Mouse (Mus musculus) adrenal gland, postnatal 25 days (tissue): Measurements from ENCODE around the gene Pde3a. TPM values are rescaled to one million over a fixed set of nuclear protein-coding genes. Genes with fewer than 3 reads are reported as not detected.

Experiments
- DNase-seq: peaks from one replicate; pipeline ENCODE4 v3.0.0; 2021; ENCODE audit warnings: mixed read lengths
- long read RNA-seq: library from polyadenylated mRNA; stranded (forward); transcript quantifications from one replicate; pipeline ENCODE4 v2.0.0, GENCODE M21; 2021
- total RNA-seq: library from RNA; stranded (reverse); gene quantifications from 2 replicates; pipeline ENCODE4 v1.2.3, GENCODE M21; 2021

The Pde3a gene
- 10.0 and 11.0 TPM in 2 replicates for total RNA-seq
- long read RNA-seq, full-length matches to known transcripts = 1 of 3 reads
- long read RNA-seq, partial matches to known transcripts = 0 of 3 reads
- long read RNA-seq, other reads (novel, unspliced or antisense) = 2 of 3 reads

DNA sequence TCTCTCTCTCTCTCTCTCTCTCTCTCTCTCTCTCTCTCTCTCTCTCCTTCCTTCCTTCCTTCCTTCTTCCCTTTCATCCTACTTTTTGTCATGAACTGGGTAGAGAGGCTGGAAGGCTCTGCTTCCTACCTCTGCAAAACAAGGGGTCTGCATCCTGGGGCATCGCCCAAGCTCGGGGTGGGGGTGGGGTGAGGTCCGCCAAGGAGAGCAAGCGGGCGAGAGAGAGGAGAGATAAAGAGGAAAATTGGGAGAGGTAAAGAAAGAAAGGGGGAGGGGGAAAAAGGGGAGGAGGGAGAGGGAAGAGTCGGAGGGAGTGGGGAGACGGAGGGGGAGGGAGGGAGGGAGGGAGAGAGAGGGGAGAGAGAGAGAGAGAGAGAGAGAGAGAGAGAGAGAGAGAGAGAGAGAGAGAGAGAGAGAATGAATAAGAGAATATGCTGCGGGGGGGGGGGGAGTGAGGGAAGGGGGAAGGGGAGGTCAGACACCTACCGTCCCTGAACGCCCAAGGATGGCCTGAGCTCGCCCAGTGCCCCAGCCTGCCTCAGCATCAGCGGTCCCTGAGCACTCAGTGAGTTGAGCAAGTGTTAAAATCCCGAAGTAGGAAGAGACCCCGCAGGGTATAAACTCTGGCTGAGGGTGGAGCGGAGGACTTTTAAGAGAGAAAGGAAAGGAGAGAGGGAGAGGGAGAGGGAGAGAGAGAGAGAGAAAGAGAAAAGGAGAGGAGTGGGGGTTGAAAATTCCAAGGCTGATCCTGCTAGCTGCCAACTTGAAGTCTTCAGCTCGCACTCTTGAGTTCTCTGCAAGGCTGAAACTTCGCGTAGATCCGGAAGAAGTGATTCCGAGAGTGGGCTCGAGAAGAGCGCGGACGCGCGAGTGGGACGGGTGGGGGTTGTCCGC, at the start of gene Pde3a:
Gene Pde3a (plus strand): TSS at position 579 of the 894 bp plus-strand sequence.
- DNase-seq = no peak

DNA sequence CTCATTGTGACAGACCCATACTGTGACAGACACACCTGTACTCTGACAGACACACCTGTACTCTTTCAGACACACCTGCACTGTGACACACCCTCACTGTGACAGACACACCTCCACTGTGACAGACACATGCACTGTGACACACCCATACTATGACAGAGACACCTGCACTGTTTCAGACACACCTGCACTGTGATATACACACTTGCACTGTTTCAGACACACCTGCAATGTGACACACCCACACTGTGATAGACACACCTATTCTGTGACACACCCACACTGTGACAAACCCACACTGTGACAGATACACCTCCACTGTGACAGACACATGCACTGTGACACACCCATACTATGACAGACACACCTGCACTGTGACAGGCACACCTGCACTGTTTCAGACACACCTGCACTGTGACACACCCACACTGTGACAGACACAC, 48.9 kb upstream of the Pde3a start:
- DNase-seq = no peak

DNA sequence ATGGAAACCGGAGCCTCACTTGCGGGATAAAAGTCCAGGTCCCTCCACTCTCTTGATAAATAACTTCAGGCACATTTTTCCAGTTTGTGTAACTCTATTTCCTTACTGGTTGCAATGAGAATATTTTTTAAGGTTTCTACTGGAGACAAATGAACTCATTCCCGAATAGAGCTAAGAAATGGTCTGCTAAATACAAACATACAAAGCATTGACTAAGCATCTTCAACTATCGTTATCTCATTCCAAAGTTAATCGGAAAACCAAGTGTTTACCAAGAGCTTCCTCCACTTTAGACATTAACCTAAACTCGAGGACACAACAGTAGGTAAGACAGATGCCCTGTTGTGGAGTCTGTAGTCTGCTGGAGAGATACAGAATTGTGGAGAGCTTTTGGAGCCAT, 41.5 kb upstream of the Pde3a start:
- DNase-seq = no peak

DNA sequence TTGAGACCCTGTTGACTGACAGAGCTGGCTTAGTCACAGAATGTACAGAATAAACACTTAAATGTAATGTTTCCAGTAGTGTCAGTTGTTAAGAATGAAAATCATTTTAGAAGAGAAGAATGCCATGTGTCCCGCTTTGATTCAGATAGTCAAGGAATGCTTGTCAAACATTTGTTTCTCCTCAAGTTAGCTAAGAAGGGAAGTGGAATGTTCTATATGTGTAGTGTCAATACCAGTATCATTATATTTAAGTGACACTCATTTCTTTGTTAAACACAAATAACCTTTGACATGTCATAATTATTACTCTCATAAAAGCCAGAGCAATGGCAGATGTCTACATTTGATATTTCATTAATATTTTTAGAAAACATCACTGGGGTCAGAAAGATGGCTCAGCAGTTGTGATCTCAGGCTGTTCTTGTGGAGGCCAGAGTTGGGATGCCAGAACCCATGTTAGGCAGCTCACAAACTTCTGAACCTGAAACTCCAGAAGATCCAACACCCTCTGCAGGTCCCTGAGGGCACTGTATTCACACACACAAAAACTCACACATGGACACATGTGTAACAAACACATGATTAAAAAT, 40.7 kb upstream of the Pde3a start:
- DNase-seq = no peak

DNA sequence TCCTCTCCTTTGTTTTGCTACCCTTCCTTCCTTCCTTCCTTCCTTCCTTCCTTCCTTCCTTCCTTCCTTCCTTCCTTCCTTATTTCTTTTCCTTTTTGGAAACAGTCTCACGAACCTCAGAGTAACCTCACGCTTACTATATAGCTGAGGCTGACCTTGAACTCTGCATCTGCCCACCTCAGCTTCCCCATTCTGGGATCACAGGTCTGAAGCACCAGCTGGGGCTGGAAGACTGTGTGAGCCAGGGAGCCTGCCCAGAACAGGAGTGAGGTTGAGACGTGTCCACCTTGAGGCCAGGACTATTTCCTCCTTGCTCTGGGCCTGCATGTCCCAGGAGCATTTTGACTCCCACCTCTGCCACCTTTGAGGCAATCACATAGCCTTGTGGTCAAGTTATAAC, 39.0 kb upstream of the Pde3a start:
- no peak for DNase-seq

DNA sequence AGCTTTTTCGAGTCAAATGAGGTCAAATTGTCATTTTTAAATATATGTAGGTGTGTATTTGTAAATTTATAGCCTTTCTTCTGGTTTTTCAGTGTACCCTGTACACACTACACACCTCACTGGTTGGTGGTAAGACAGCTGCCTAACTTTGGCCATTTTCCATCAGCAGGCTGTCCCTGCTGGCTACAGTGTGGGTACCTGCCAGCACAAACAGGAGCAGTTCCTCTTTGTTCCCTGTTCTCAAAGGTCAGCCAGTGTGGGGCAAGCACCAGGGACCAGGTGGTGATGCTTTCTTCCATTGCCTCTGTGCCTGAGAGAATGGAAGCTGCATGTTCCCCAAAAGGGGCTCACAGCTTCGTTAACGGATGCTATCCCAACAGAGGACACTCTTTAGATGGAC, 28.0 kb upstream of the Pde3a start:
- no peak for DNase-seq

DNA sequence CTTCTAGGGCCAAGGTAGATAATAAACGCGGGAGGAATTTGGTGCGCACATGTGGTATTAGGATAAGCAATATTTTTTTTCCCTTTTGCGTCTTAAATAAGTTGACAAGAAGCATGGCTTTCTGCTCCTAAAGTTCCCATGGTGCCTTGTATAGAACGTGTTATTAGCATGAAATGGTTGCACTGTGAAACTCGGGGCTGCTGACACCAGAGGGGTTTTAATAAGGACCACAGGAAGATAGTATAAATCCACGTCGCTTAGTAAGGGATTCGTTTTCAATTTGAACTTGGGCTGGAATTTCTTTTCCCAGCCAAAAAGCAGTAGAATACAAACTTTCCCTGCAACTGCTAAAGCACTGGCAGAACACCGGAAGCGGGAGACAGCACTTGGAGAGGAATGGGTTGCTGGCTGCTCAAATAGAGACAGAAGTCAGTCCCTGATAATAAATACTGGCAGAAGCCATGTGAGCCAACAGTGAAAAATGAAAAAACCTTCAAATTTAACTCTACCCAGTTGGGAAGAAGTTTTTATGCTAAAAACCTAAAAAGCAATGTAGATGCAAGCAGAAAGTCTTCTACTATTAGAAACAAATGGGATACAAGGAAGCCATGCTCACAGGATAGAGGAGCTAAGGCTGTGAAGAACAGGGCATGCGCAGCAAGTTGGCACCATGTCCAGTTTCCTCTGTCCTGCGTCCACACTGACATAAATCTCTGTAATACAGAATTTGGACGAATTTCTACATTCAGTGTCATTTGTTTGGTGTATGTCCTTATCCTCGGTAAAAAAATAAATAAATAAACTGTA, 22.0 kb upstream of the Pde3a start:
- peak; percentile 4 for DNase-seq

DNA sequence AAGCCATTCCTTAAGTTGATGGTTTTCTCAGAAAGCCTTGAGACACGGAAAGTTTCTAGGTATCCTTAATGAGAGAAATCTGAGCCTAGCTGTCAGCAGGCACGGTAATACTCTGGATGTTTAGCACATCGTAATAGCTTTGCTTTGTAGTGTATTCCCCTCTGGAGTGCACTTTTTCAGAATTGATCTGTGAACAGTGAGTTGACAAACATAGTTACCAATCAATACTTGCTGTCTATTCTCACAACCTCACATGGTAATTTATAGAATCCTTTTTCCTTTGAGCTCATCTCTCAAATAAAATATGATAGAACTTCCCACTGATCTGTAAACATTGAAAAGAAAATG, 21.4 kb upstream of the Pde3a start:
- no peak for DNase-seq

DNA sequence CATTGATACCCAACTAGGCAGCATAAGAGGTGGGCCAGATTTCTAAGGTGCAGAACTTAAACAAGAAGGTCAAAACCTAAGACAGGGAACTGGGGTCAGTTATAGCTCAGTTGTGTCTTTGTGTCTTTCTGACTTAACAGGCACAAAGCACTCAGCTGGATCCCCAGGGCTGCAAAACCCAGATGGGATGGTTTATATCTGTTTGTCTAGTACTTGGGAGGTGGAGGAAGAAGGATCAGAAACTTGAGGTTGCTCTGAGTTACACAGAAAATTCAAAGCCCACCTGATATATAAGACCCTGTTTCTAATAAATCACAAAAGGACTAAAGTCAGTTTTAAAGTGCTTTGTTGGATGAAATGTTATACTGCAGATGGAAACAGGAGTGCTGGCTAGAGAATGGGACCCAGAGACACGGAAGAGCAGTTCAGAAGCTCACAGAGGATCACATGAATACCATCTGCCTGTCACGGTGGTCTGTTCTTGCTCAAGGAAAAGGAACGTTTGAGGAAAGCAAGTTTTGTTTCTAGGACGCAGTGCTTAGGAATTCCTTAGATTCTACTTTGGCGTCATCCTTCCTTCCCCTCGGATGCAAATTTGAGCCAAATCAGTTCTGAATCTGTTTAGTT, 16.2 kb upstream of the Pde3a start:
- no peak for DNase-seq

DNA sequence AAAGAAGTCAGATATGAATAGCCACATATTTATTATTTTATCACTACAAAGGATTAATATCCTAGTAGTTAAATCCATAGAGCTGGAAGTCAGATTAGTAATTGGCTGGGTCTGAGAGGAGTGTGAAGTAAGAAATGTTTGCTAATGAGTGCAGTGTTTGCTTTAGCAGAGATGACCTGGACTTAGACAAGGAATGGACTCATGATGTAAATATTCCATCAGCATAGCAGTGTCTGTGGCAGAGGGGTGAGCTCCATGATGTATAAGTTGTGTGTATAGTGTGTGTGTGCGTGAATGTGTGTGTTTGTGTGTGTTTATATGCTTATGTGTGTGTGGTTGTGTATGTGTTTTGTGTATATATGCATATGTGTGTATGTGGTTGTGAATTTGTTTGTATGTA, 7.3 kb upstream of the Pde3a start:
- no peak for DNase-seq

DNA sequence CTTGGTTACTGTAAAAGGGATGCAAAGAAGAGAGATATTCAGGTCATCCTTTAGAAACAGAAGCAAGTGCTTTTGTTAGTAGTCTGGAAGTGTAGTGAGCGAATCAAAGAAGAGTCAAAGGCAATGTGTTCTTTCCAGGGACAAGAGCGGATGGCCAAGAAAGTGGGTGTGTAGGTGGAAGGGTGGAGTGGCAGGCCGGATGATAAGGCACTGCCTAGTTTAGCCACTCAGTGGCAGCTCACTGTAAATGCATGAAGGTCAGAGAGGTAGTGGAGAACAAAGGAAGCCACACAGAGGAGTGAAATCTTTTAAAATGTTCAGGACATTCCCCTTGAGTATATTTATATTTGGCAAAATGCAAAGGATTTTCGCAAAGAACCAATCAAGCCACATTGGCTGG, 4.0 kb upstream of the Pde3a start:
- DNase-seq = no peak

DNA sequence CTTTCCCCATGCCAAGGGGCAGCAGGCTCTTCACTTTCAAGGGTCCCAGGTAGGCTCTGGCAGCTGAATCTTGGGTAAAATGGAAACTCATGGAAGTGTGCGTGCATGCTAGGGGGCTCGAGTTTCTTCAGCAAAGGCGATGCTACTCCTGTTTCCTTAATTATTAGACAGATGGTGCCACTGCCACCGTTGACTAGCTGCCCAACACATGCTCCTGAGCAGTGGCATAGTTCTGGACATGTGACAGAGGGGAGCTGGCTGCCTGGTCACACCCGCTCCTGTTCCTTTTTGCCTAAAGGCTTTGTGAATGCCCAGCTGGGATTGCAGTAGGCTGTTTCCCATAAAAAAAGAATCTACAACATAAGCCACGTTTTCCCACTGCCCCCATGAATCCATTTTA, 2.7 kb upstream of the Pde3a start:
- DNase-seq = no peak

DNA sequence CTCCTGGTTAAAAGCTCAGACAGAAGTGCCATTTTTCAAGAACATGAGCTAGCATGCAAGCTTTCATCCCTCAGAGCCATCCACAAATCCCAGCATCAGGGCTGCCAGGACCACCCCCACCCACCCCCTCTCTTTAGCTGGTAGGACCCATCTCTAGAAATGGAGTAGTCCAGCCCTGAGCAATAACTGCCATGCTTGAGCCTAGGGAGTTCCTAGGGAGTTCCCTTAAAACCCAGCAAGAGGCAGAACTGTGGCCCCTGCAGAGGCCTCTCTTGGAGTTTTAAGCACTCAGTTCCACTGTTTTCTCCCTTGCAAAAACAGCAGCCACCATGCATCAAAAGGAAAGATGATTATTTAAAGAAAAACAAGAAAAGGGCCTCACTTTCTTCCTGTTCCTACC, 988 bp upstream of the Pde3a start:
- DNase-seq = no peak

DNA sequence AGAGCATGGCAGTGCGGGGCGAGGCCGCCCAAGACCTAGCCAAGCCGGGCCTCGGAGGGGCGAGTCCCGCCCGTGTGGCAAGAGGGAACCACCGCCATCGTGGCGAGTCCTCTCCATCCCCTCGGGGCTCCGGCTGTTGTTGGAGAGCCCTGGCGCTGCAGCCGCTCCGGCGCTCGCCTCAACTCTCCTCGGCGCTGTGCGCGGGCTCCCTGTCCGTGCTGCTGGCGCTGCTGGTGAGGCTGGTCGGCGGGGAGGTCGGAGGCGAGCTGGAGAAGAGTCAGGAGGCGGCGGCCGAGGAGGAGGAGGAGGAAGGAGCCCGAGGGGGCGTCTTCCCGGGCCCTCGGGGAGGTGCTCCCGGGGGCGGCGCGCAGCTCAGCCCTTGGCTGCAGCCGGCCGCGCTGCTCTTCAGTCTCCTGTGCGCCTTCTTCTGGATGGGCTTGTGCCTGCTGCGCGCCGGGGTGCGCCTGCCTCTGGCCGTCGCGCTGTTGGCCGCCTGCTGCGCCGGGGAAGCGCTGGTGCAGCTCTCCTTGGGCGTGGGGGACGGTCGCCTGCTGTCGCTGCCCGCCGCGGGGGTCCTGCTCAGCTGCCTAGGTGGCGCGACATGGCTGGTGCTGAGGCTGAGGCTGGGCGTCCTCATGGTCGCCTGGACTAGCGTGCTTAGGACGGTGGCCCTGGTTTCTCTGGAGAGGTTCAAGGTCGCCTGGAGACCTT, 671 bp downstream of the Pde3a start:
- DNase-seq = peak; percentile 46

DNA sequence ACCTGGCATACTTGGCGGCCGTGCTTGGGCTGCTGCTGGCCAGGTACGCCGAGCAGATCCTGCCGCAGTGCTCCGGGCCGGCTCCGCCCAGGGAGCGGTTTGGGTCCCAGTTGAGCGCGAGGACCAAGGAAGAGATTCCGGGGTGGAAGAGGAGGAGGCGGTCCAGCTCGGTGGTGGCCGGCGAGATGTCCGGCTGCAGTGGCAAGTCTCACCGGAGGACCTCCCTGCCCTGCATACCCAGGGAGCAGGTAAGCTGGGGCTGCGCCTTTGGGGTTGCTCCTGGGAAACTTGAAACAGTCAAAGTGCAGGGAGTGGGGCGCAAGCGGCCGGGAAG, 1.2 kb downstream of the Pde3a start:
- peak; percentile 7 for DNase-seq

DNA sequence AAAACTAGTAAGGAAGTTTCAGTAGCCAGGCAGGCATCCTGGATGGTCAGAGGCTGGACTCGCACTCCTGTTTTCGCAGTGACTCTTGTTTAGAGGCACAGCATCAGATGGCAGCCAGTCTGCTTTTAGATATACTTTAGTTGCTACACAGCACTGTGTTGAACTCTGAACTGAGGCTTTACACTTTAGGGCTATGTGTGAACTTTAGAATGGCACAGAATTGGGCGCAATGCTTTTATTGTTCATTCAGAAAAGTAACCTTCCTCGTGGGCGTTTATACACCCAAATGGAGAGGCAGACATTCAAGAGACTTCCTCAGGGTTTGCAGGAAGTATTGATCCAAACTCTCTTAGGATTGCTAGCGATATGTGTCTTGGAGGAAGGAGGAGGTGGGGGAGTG, 1.9 kb downstream of the Pde3a start:
- DNase-seq = no peak

DNA sequence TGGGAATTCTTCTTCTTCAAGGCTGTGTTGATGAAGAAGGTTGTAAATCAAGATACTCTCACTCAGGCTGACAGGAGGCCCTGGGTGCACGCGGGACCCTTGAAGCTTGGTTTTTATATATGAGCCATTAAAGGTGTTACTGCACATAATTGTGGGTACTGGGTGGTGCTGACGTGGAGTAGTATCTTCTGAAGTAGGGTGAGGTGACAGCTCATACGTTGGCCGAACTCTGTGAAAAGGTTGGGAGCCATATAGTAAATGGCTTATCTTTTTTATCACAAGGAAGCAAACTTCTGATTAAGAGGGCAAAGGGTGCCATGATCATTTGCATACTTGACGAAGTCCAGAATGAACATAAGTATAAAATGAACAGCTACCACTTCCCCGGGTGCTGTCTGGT, 3.5 kb downstream of the Pde3a start:
- DNase-seq = no peak

DNA sequence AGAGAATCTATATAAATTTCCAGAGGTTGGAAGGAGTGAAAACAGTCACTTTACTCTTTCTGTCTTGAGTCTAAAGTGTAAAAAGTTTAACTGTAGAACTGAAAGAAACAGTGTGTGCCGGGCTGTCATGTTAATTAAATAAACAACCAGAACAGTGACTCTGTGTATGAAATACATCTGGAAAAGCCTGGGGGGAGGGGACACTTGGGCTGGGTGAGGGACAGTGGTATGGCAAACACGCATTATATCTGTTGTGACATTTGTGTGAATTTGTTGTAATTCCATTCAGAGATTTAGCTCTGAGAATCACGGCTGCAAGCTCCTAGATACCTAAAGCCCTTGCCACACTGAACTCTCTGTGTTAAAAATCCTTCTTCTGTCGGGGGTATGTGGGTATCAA, 5.9 kb downstream of the Pde3a start:
- no peak for DNase-seq

DNA sequence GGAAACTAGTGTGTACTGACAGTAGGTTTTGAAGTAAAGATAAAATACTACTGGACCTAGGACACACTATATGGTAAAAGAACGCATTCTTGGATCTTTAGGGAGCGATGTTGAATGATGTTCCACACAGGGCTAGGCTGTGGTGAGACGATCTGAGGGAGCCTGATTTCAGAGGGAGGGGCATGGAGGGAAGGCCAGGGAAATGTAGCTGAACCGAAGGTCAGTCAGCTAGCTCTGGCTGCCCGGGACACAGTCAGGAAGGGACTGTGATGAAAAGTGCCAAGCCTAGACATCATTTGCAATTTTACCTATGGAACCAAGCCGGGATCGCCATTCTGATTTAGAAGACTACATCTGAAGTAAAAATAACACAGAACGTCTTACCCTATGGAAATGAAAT, 7.8 kb downstream of the Pde3a start:
- DNase-seq = no peak

DNA sequence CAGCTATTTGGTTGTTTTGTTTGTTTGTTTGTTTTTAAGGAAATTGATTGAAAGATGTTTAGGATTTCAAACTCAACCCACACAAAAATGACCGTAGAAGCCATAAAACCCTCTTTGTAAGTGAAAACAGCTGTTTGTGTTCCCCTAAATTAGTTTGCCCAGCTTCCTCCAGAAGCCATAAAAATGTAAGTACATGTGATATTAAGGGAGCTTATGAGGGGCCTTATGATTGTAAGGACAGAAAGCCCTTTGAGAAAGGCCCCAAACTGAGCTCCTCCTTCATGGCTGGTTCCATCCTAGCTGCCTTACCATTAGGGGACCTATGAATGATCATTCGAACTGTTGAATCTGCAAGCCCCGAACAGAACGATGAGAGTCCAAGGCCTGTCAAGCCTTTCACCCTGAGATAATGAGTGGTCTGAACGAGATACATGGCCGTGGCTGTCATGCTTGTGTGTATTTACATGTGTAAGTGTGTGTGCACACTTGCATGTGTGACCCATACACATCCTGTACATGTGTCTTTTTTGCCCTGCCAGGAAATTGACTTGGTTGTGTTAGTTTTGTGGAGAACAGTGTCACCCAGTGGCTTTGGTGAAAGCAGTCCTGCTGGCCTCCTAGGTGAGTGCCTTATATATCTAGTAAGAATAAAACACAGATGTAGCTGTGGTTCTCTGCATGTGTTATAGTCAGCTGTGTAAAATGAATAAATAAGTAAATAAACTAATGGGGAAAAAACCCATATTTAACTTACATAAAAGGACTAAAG, 8.5 kb downstream of the Pde3a start:
- no peak for DNase-seq

DNA sequence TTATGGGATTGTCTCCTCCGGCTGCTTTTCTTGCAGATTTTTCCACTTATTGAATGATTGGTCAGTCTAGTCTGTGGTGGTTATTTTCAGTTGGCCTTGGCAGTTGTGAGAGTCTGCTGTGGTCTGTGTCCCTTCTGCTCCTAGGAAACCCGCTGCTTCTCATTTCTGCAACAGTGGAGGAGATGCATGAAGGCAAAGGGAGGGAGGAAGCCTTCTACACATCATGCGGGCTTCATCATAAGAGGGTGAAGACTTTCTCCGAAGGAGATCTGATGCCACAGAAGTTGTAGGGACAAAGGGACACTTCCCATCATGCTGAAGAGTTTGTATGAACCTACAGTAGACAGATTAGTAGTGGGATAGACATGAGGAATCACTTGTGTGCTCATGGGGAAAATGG, 16.2 kb downstream of the Pde3a start:
- DNase-seq = no peak
